Mouse (Mus musculus): ENCODE measurements around the gene Gstm4. TPM values are rescaled to one million over a fixed set of nuclear protein-coding genes. Genes with fewer than 3 reads are reported as not detected.
"Not testable (repeated sequence)": the region's sequence is repeated elsewhere in the genome, so short reads cannot be mapped to it uniquely, and the experiment has no call there.

The Gstm4 gene
- polyA plus RNA-seq, 1 experiment = 15.1 TPM

- no peaks in the 10 kb centered on the region for H3K9me3 ChIP-seq (replicated peaks; ENCODE audit: control insufficient read depth, insufficient read depth, low read length, poor library complexity, severe bottlenecking)
- TF ChIP-seq POLR2A (IDR thresholded peaks at IDR 0.05; ENCODE audit: insufficient read depth, low read length) = no peak
- no peak for TF ChIP-seq CTCF (IDR thresholded peaks at IDR 0.05; ENCODE audit: low read depth, low read length)
- no peak for TF ChIP-seq EP300 (IDR thresholded peaks at IDR 0.05; ENCODE audit: insufficient read depth, low read depth, low read length)
- H3K9ac ChIP-seq (ENCODE audit: low read depth, poor library complexity, severe bottlenecking) = no peak overlapping the region
- H3K27ac ChIP-seq (ENCODE audit: insufficient read depth, low read length) = no peak overlapping the region
- H3K36me3 ChIP-seq (ENCODE audit: control insufficient read depth, insufficient read depth, low read length, poor library complexity, severe bottlenecking) = no peaks in the 10 kb centered on the region
- no peaks in the 10 kb centered on the region for H3K27me3 ChIP-seq (ENCODE audit: control insufficient read depth, insufficient read depth, low read length, poor library complexity, severe bottlenecking)
- no peaks in the 10 kb centered on the region for H3K4me1 ChIP-seq (ENCODE audit: control insufficient read depth, insufficient read depth, low read length)
- no peak overlapping the region for H3K4me3 ChIP-seq (ENCODE audit: low read depth, low read length)
These were observed 18.6 kb downstream of the Gstm4 start for GRCm38 (mm10) chr3:108026049-108026448.

- Histone ChIP-seq H3K27ac (ENCODE audit: insufficient read depth, low read length) (no peak overlapping the region), H3K9me3 (replicated peaks; ENCODE audit: control insufficient read depth, insufficient read depth, low read length, poor library complexity, severe bottlenecking) (no peaks in the 10 kb centered on the region), H3K4me1 (ENCODE audit: control insufficient read depth, insufficient read depth, low read length) (no peaks in the 10 kb centered on the region), H3K27me3 (ENCODE audit: control insufficient read depth, insufficient read depth, low read length, poor library complexity, severe bottlenecking) (no peaks in the 10 kb centered on the region), H3K9ac (ENCODE audit: low read depth, poor library complexity, severe bottlenecking) (no peak overlapping the region), H3K4me3 (ENCODE audit: low read depth, low read length) (no peak overlapping the region), H3K36me3 (ENCODE audit: control insufficient read depth, insufficient read depth, low read length, poor library complexity, severe bottlenecking) (no peaks in the 10 kb centered on the region)
- no peak for TF ChIP-seq POLR2A (IDR thresholded peaks at IDR 0.05; ENCODE audit: insufficient read depth, low read length)
- TF ChIP-seq CTCF (IDR thresholded peaks at IDR 0.05; ENCODE audit: low read depth, low read length) = no peak
- no peak for TF ChIP-seq EP300 (IDR thresholded peaks at IDR 0.05; ENCODE audit: insufficient read depth, low read depth, low read length)
These were observed 19.4 kb downstream of the Gstm4 start for GRCm38 (mm10) chr3:108025318-108025717.

- Histone ChIP-seq H3K9ac (ENCODE audit: low read depth, poor library complexity, severe bottlenecking) (no peak overlapping the region), H3K4me3 (ENCODE audit: low read depth, low read length) (no peak overlapping the region), H3K9me3 (replicated peaks; ENCODE audit: control insufficient read depth, insufficient read depth, low read length, poor library complexity, severe bottlenecking) (no peaks in the 10 kb centered on the region), H3K27ac (ENCODE audit: insufficient read depth, low read length) (no peak overlapping the region), H3K36me3 (ENCODE audit: control insufficient read depth, insufficient read depth, low read length, poor library complexity, severe bottlenecking) (no peaks in the 10 kb centered on the region), H3K4me1 (ENCODE audit: control insufficient read depth, insufficient read depth, low read length) (no peaks in the 10 kb centered on the region), H3K27me3 (ENCODE audit: control insufficient read depth, insufficient read depth, low read length, poor library complexity, severe bottlenecking) (no peaks in the 10 kb centered on the region)
- no peak for TF ChIP-seq EP300 (IDR thresholded peaks at IDR 0.05; ENCODE audit: insufficient read depth, low read depth, low read length)
- no peak for TF ChIP-seq CTCF (IDR thresholded peaks at IDR 0.05; ENCODE audit: low read depth, low read length)
- TF ChIP-seq POLR2A (IDR thresholded peaks at IDR 0.05; ENCODE audit: insufficient read depth, low read length) = no peak
These were observed 22.0 kb downstream of the Gstm4 start for GRCm38 (mm10) chr3:108022650-108023049.

- not testable (repeated sequence) for H3K4me3 ChIP-seq (ENCODE audit: low read depth, low read length); H3K4me1 ChIP-seq (ENCODE audit: control insufficient read depth, insufficient read depth, low read length); H3K27me3 ChIP-seq (ENCODE audit: control insufficient read depth, insufficient read depth, low read length, poor library complexity, severe bottlenecking); H3K9me3 ChIP-seq (replicated peaks; ENCODE audit: control insufficient read depth, insufficient read depth, low read length, poor library complexity, severe bottlenecking); H3K27ac ChIP-seq (ENCODE audit: insufficient read depth, low read length); H3K9ac ChIP-seq (ENCODE audit: low read depth, poor library complexity, severe bottlenecking); H3K36me3 ChIP-seq (ENCODE audit: control insufficient read depth, insufficient read depth, low read length, poor library complexity, severe bottlenecking)
These were observed 24.2 kb downstream of the Gstm4 start for GRCm38 (mm10) chr3:108020351-108021022.

- not testable (repeated sequence) for H3K9ac ChIP-seq (ENCODE audit: low read depth, poor library complexity, severe bottlenecking); H3K9me3 ChIP-seq (replicated peaks; ENCODE audit: control insufficient read depth, insufficient read depth, low read length, poor library complexity, severe bottlenecking); H3K36me3 ChIP-seq (ENCODE audit: control insufficient read depth, insufficient read depth, low read length, poor library complexity, severe bottlenecking); H3K27me3 ChIP-seq (ENCODE audit: control insufficient read depth, insufficient read depth, low read length, poor library complexity, severe bottlenecking); H3K27ac ChIP-seq (ENCODE audit: insufficient read depth, low read length); H3K4me1 ChIP-seq (ENCODE audit: control insufficient read depth, insufficient read depth, low read length); H3K4me3 ChIP-seq (ENCODE audit: low read depth, low read length)
These were observed 25.5 kb downstream of the Gstm4 start for GRCm38 (mm10) chr3:108019226-108019625.

GRCm38 (mm10) chr3:108018190-108018820, 26.4 kb downstream of the Gstm4 start:
- Histone ChIP-seq H3K36me3 (ENCODE audit: control insufficient read depth, insufficient read depth, low read length, poor library complexity, severe bottlenecking) (no peaks in the 10 kb centered on the region), H3K9me3 (replicated peaks; ENCODE audit: control insufficient read depth, insufficient read depth, low read length, poor library complexity, severe bottlenecking) (no peaks in the 10 kb centered on the region), H3K9ac (ENCODE audit: low read depth, poor library complexity, severe bottlenecking) (no peak overlapping the region), H3K27ac (ENCODE audit: insufficient read depth, low read length) (no peak overlapping the region), H3K27me3 (ENCODE audit: control insufficient read depth, insufficient read depth, low read length, poor library complexity, severe bottlenecking) (no peaks in the 10 kb centered on the region), H3K4me3 (ENCODE audit: low read depth, low read length) (no peak overlapping the region), H3K4me1 (ENCODE audit: control insufficient read depth, insufficient read depth, low read length) (peaks cover 1% of the 10 kb centered on the region)
- TF ChIP-seq EP300 (IDR thresholded peaks at IDR 0.05; ENCODE audit: insufficient read depth, low read depth, low read length) = no peak
- TF ChIP-seq POLR2A (IDR thresholded peaks at IDR 0.05; ENCODE audit: insufficient read depth, low read length) = no peak
- TF ChIP-seq CTCF (IDR thresholded peaks at IDR 0.05; ENCODE audit: low read depth, low read length) = no peak
